Mouse (Mus musculus) granulocyte monocyte progenitor cell, adult 5-6 weeks (primary cell): Measurements from ENCODE around the gene Tnrc6c. TPM values are rescaled to one million over a fixed set of nuclear protein-coding genes. Genes with fewer than 3 reads are reported as not detected.

ENCODE experiments used
- ATAC-seq: replicated peaks from 2 replicates; pipeline ENCODE4 v1.8.0; 2016; ENCODE audit warnings: mild to moderate bottlenecking, moderate TSS enrichment, inconsistent platforms; ENCODE audit not compliant: poor library complexity, severe bottlenecking
- total RNA-seq, 2 experiments: library from RNA; stranded (forward) in 1 of 2; stranded (reverse) in 1 of 2; fragments of 200-712, 200-1000 nt in 1 of 2; fragments of >200 nt in 1 of 2; fragmentation: Nextera tagmentation in 1 of 2; gene quantifications; 2 replicates each; pipeline ENCODE4 v1.2.3; 2014 to 2017

Gene Tnrc6c
- total RNA-seq, 2 experiments from 2014 or later, result 23.5 to 24.4 TPM

DNA sequence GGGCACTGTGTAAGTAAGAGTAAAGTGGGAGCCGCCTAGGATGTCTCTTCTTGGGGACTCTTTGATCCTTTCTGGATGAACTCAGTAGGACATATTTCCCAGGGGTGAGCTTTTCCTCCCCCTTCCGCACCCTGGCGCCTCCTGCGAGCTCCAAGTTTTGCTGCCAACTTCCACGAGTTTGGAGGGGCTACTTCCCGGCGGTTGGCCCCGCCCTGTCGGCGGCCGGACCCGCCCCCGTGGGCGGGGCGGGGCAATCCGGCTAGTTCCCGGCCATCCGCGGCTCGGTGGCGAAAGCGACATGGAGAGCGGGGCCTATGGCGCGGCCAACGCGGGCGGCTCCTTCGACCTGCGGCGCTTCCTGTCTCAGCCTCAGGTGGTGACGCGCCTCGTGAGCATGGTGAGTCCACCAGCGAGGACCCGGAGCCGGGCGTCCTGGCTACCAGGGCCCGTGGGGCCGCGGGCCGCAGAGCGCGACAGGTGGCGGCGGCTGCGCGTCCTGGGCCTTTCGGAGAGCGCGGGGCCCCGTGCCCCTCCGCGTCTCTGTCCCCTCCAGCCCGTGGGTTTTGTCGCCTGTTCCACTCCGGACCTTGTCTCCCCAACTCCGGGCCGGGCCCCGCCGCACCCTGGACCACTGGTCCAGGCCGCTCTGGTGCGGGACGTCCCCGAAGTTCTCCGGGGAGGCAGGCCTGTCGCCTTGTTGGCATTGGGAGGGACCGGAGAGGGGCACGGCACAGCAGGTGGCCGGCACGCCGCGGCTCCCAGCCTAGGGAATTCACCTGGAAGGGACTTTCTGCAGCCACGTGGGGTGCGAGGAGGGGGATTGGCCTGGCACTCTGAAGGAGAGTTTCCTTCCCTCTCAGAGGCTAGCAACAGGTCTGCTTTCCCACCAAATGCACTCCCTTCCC is 155.6 kb downstream of the Tnrc6c start, which contains the start of the genes Gm20708 and Syngr2:
Gene Gm20708, plus strand, starts transcription at position 262 of the 905 bp plus-strand sequence.
Gene Syngr2, plus strand, starts transcription at position 262 of the 905 bp plus-strand sequence.
- ATAC-seq, result peak; percentile 45

- ATAC-seq, result peak; percentile 72
Observed at GRCm38 (mm10) chr11:117810401-117811046, 156.4 kb downstream of the Tnrc6c start.

Other genes with a start within 250 kb of the Tnrc6c start
- not detected in 2 replicates for gene Gm11733, start 169.9 kb upstream of the Tnrc6c start, total RNA-seq (2014; fragmentation: Nextera tagmentation)
- not detected in 2 replicates for gene Gm11733, start 169.9 kb upstream of the Tnrc6c start, total RNA-seq (2017)
- 1.5 and 3.6 TPM in 2 replicates for gene Tmc8, start 127.8 kb downstream of the Tnrc6c start, total RNA-seq (2014; fragmentation: Nextera tagmentation)
- gene Tmc8, start 127.8 kb downstream of the Tnrc6c start, total RNA-seq (2017), result 0.95 and 1.8 TPM in 2 replicates
- gene Tmc6, start 127.9 kb downstream of the Tnrc6c start, total RNA-seq (2014; fragmentation: Nextera tagmentation), result 32.7 and 71.6 TPM in 2 replicates
- gene Tmc6, start 127.9 kb downstream of the Tnrc6c start, total RNA-seq (2017), result 12.6 and 20.6 TPM in 2 replicates
- not detected in 2 replicates for gene 6030468B19Rik, start 143.4 kb downstream of the Tnrc6c start, total RNA-seq (2014; fragmentation: Nextera tagmentation)
- not detected in 2 replicates for gene 6030468B19Rik, start 143.4 kb downstream of the Tnrc6c start, total RNA-seq (2017)
- gene Gm20708, start 155.4 kb downstream of the Tnrc6c start, total RNA-seq (2014; fragmentation: Nextera tagmentation), result 0.53 and 0.99 TPM in 2 replicates
- gene Gm20708, start 155.4 kb downstream of the Tnrc6c start, total RNA-seq (2017), result 0.30 TPM in 1 of 2 replicates, not detected in the other
- 225 and 281 TPM in 2 replicates for gene Syngr2, start 155.4 kb downstream of the Tnrc6c start, total RNA-seq (2014; fragmentation: Nextera tagmentation)
- 152 and 176 TPM in 2 replicates for gene Syngr2, start 155.4 kb downstream of the Tnrc6c start, total RNA-seq (2017)
- gene Afmid, start 171.6 kb downstream of the Tnrc6c start, total RNA-seq (2014; fragmentation: Nextera tagmentation), result 7.5 and 9.0 TPM in 2 replicates
- 1.4 and 1.9 TPM in 2 replicates for gene Afmid, start 171.6 kb downstream of the Tnrc6c start, total RNA-seq (2017)
- 198 and 208 TPM in 2 replicates for gene Tk1, start 171.8 kb downstream of the Tnrc6c start, total RNA-seq (2014; fragmentation: Nextera tagmentation)
- 90.8 and 105 TPM in 2 replicates for gene Tk1, start 171.8 kb downstream of the Tnrc6c start, total RNA-seq (2017)
- gene Birc5, start 195.0 kb downstream of the Tnrc6c start, total RNA-seq (2014; fragmentation: Nextera tagmentation), result 93.9 and 128 TPM in 2 replicates
- gene Birc5, start 195.0 kb downstream of the Tnrc6c start, total RNA-seq (2017), result 200 and 221 TPM in 2 replicates
- not detected in 2 replicates for gene Tmem235, start 206.5 kb downstream of the Tnrc6c start, total RNA-seq (2014; fragmentation: Nextera tagmentation)
- not detected in 2 replicates for gene Tmem235, start 206.5 kb downstream of the Tnrc6c start, total RNA-seq (2017)
- 1.2 and 6.5 TPM in 2 replicates for gene Tha1, start 219.2 kb downstream of the Tnrc6c start, total RNA-seq (2014; fragmentation: Nextera tagmentation)
- 0.10 and 2.9 TPM in 2 replicates for gene Tha1, start 219.2 kb downstream of the Tnrc6c start, total RNA-seq (2017)